Mouse (Mus musculus) CH12.LX (cell line): ENCODE measurements around the gene Ell2. TPM values are rescaled to one million over a fixed set of nuclear protein-coding genes. Genes with fewer than 3 reads are reported as not detected.
"Not testable (repeated sequence)": the region's sequence is repeated elsewhere in the genome, so short reads cannot be mapped to it uniquely, and the experiment has no call there.

ENCODE experiments used
- DNase-seq: peaks from one replicate; pipeline ENCODE4 v3.0.0-alpha.2; 2013; ENCODE audit errors: extremely low read depth
- H3K27ac ChIP-seq: 2 replicates; pipeline ENCODE4 v1.5.1; 2012; ENCODE audit warnings: low read depth, mild to moderate bottlenecking, control low read depth, moderate library complexity; ENCODE audit not compliant: insufficient read depth
- H3K27me3 ChIP-seq: replicated peaks from 2 replicates; pipeline ENCODE3; 2012; ENCODE audit warnings: inconsistent platforms
- H3K36me3 ChIP-seq, 2 experiments: replicated peaks in 1 of 2; 2 replicates each; pipeline versions ENCODE3 to v1.6.1; 2012; ENCODE audit warnings: inconsistent platforms in 1 of 2, low read length in 1 of 2, mild to moderate bottlenecking in 1 of 2, mixed read lengths in 1 of 2, moderate library complexity in 1 of 2; ENCODE audit not compliant: control insufficient read depth in 1 of 2, insufficient read depth in 1 of 2
- H3K4me1 ChIP-seq, 2 experiments: 2 replicates each; pipeline ENCODE4 v1.6.1; 2012; ENCODE audit warnings: inconsistent platforms in 1 of 2, moderate library complexity in 1 of 2; ENCODE audit not compliant: insufficient read depth in 2 of 2, control insufficient read depth in 1 of 2
- H3K4me2 ChIP-seq: 2 replicates; pipeline ENCODE4 v1.6.1; 2012; ENCODE audit warnings: low read depth, mild to moderate bottlenecking, control low read depth; ENCODE audit not compliant: poor library complexity, insufficient read depth, severe bottlenecking
- H3K4me3 ChIP-seq, 3 experiments: fragments of 150-350 bp in 1 of 3; sonication (generic) in 1 of 3; replicated peaks in 1 of 3; 2 replicates each; pipeline versions ENCODE3 to v1.5.1; 2011 to 2012; ENCODE audit warnings: low read depth in 2 of 3, low read length in 2 of 3, mild to moderate bottlenecking in 2 of 3, moderate library complexity in 2 of 3, control low read depth in 1 of 3, improper control_type of control experiment in 1 of 3, inconsistent platforms in 1 of 3, mixed read lengths in 1 of 3; ENCODE audit not compliant: poor library complexity in 1 of 3
- H3K79me2 ChIP-seq: replicated peaks from 2 replicates; pipeline ENCODE4 v1.6.1; 2012; ENCODE audit warnings: mild to moderate bottlenecking, moderate library complexity; ENCODE audit not compliant: control insufficient read depth, poor library complexity, insufficient read depth, severe bottlenecking; ENCODE audit errors: extremely low read depth
- H3K9ac ChIP-seq: 2 replicates; pipeline ENCODE4 v1.6.1; 2012; ENCODE audit warnings: low read depth, mild to moderate bottlenecking, control low read depth, moderate library complexity; ENCODE audit not compliant: insufficient read depth
- H3K9me3 ChIP-seq: replicated peaks from 2 replicates; pipeline ENCODE3; 2012; ENCODE audit warnings: low read length, inconsistent platforms, mixed read lengths
- BHLHE40 ChIP-seq: IDR thresholded peaks from 2 replicates; pipeline ENCODE4 v1.6.1; 2011; ENCODE audit warnings: mild to moderate bottlenecking, low read depth, low read length, improper control_type of control experiment
- CHD1 ChIP-seq: IDR thresholded peaks from 2 replicates; pipeline ENCODE4 v1.6.1; 2012; ENCODE audit warnings: low read depth, low read length, improper control_type of control experiment, inconsistent platforms
- E2F4 ChIP-seq: IDR thresholded peaks from 2 replicates; pipeline ENCODE4 v1.6.1; 2011; ENCODE audit warnings: low read depth, low read length, improper control_type of control experiment; ENCODE audit not compliant: insufficient replicate concordance
- ELF1 ChIP-seq: IDR thresholded peaks from 2 replicates; pipeline ENCODE4 v1.6.1; 2014; ENCODE audit warnings: low read depth, mild to moderate bottlenecking, inconsistent platforms, low read length, improper control_type of control experiment
- ETS1 ChIP-seq: conservative IDR thresholded peaks from 2 replicates; pipeline ENCODE4 v1.6.1; 2012; ENCODE audit warnings: low read depth, mild to moderate bottlenecking, inconsistent platforms, low read length, improper control_type of control experiment, moderate library complexity
- GABPA ChIP-seq: IDR thresholded peaks from 2 replicates; pipeline ENCODE4 v1.6.1; 2012; ENCODE audit warnings: low read depth, low read length, improper control_type of control experiment, inconsistent platforms; ENCODE audit not compliant: insufficient replicate concordance
- HCFC1 ChIP-seq: IDR thresholded peaks from 2 replicates; pipeline ENCODE4 v1.6.1; 2012; ENCODE audit warnings: low read depth, mild to moderate bottlenecking, inconsistent platforms, low read length, improper control_type of control experiment
- IRF4 ChIP-seq: IDR thresholded peaks from 2 replicates; pipeline ENCODE4 v1.6.1; 2014; ENCODE audit warnings: low read depth, mild to moderate bottlenecking, inconsistent platforms, low read length, improper control_type of control experiment
- JUN ChIP-seq: IDR thresholded peaks from 2 replicates; pipeline ENCODE4 v1.6.1; 2011; ENCODE audit warnings: low read depth, mild to moderate bottlenecking, low read length, improper control_type of control experiment, moderate library complexity; ENCODE audit not compliant: insufficient read depth
- JUND ChIP-seq: conservative IDR thresholded peaks from 2 replicates; pipeline ENCODE4 v1.6.1; 2011; ENCODE audit warnings: low read depth, low read length, improper control_type of control experiment
- KAT2A ChIP-seq: IDR thresholded peaks from 2 replicates; pipeline ENCODE4 v1.6.1; 2012; ENCODE audit warnings: low read length, improper control_type of control experiment, inconsistent platforms; ENCODE audit not compliant: insufficient replicate concordance
- MAFK ChIP-seq: IDR thresholded peaks from 2 replicates; pipeline ENCODE4 v1.6.1; 2011; ENCODE audit warnings: low read length, improper control_type of control experiment; ENCODE audit not compliant: insufficient replicate concordance
- MAX ChIP-seq: IDR thresholded peaks from 2 replicates; pipeline ENCODE4 v1.6.1; 2011; ENCODE audit warnings: low read length, improper control_type of control experiment
- MAZ ChIP-seq: IDR thresholded peaks from 2 replicates; pipeline ENCODE4 v1.6.1; 2012; ENCODE audit warnings: low read depth, mild to moderate bottlenecking, inconsistent platforms, low read length, improper control_type of control experiment, moderate library complexity
- MEF2A ChIP-seq: IDR thresholded peaks from 2 replicates; pipeline ENCODE4 v1.6.1; 2014; ENCODE audit warnings: low read depth, mild to moderate bottlenecking, inconsistent platforms, low read length, improper control_type of control experiment, borderline replicate concordance
- MXI1 ChIP-seq: IDR thresholded peaks from 2 replicates; pipeline ENCODE4 v1.6.1; 2011; ENCODE audit warnings: mild to moderate bottlenecking, low read depth, low read length, improper control_type of control experiment
- MYC ChIP-seq: IDR thresholded peaks from 2 replicates; pipeline ENCODE4 v1.6.1; 2011; ENCODE audit warnings: low read depth, mild to moderate bottlenecking, improper control_type of control experiment, low read length
- NELFE ChIP-seq: IDR thresholded peaks from 2 replicates; pipeline ENCODE4 v1.6.1; 2011; ENCODE audit warnings: low read depth, low read length, improper control_type of control experiment
- NRF1 ChIP-seq: IDR thresholded peaks from 2 replicates; pipeline ENCODE4 v1.6.1; 2014; ENCODE audit warnings: low read depth, mild to moderate bottlenecking, inconsistent platforms, low read length, improper control_type of control experiment, moderate library complexity
- PAX5 ChIP-seq: IDR thresholded peaks from 2 replicates; pipeline ENCODE4 v1.6.1; 2012; ENCODE audit warnings: low read length, inconsistent platforms, mixed read lengths
- POLR2A ChIP-seq: IDR thresholded peaks from 2 replicates; pipeline ENCODE4 v1.6.1; 2011; ENCODE audit warnings: low read depth, mild to moderate bottlenecking, improper control_type of control experiment, low read length
- POLR2AphosphoS2 ChIP-seq: IDR thresholded peaks from 2 replicates; pipeline ENCODE4 v1.6.1; 2011; ENCODE audit warnings: low read depth, low read length, improper control_type of control experiment
- RAD21 ChIP-seq: IDR thresholded peaks from 2 replicates; pipeline ENCODE4 v1.6.1; 2011; ENCODE audit warnings: low read depth, mild to moderate bottlenecking, low read length, improper control_type of control experiment, moderate library complexity
- RCOR1 ChIP-seq: conservative IDR thresholded peaks from 2 replicates; pipeline ENCODE4 v1.6.1; 2012; ENCODE audit warnings: low read depth, mild to moderate bottlenecking, inconsistent platforms, low read length, improper control_type of control experiment
- SIN3A ChIP-seq: IDR thresholded peaks from 2 replicates; pipeline ENCODE4 v1.6.1; 2012; ENCODE audit warnings: low read length, improper control_type of control experiment, inconsistent platforms
- SMC3 ChIP-seq: IDR thresholded peaks from 2 replicates; pipeline ENCODE4 v1.6.1; 2011; ENCODE audit warnings: low read depth, low read length, improper control_type of control experiment
- TBP ChIP-seq: conservative IDR thresholded peaks from 2 replicates; pipeline ENCODE4 v1.6.1; 2011; ENCODE audit warnings: low read depth, low read length, improper control_type of control experiment
- TCF12 ChIP-seq: IDR thresholded peaks from 2 replicates; pipeline ENCODE4 v1.6.1; 2014; ENCODE audit warnings: low read depth, mild to moderate bottlenecking, inconsistent platforms, low read length, improper control_type of control experiment
- UBTF ChIP-seq: IDR thresholded peaks from 2 replicates; pipeline ENCODE4 v1.6.1; 2012; ENCODE audit warnings: low read depth, mild to moderate bottlenecking, inconsistent platforms, low read length, improper control_type of control experiment, moderate library complexity
- USF1 ChIP-seq: IDR thresholded peaks from 2 replicates; pipeline ENCODE4 v1.6.1; 2014; ENCODE audit warnings: low read depth, mild to moderate bottlenecking, inconsistent platforms, low read length, improper control_type of control experiment
- USF2 ChIP-seq: conservative IDR thresholded peaks from 2 replicates; pipeline ENCODE4 v1.6.1; 2011; ENCODE audit warnings: low read depth, low read length, improper control_type of control experiment
- ZC3H11A ChIP-seq: IDR thresholded peaks from 2 replicates; pipeline ENCODE4 v1.6.1; 2012; ENCODE audit warnings: low read depth, mild to moderate bottlenecking, inconsistent platforms, low read length, improper control_type of control experiment
- ZKSCAN1 ChIP-seq: IDR thresholded peaks from 2 replicates; pipeline ENCODE4 v1.6.1; 2012; ENCODE audit warnings: low read depth, inconsistent platforms, low read length, improper control_type of control experiment, borderline replicate concordance
- ZMIZ1 ChIP-seq: IDR thresholded peaks from 2 replicates; pipeline ENCODE4 v1.6.1; 2012; ENCODE audit warnings: low read depth, mild to moderate bottlenecking, inconsistent platforms, low read length, improper control_type of control experiment
- ZNF384 ChIP-seq: IDR thresholded peaks from 2 replicates; pipeline ENCODE4 v1.6.1; 2012; ENCODE audit warnings: low read depth, low read length, improper control_type of control experiment, inconsistent platforms
- dilution Hi-C: fragments of 300-500 bp; cut with MboI; formaldehyde crosslinking; loops from 2 replicates; pipeline ENCODE4 v1.14.3; 2020; ENCODE audit warnings: low sequenced_read_pairs; ENCODE audit not compliant: extremely low pct_unique_long_range_greater_than_20kb, extremely low pct_ligation_motif_present
- in situ Hi-C: fragments of 300-500 bp; cut with MboI; formaldehyde crosslinking; loops from 3 replicates; pipeline ENCODE4 v1.14.3; 2019; ENCODE audit warnings: low sequenced_read_pairs, low pct_ligation_motif_present, low pct_unique_long_range_greater_than_20kb, mixed read lengths
- polyA plus RNA-seq: library from polyadenylated mRNA; unstranded; fragments of >175 nt; gene quantifications from 2 replicates; pipeline ENCODE4 v1.2.1, GENCODE M21; 2012; ENCODE audit warnings: low read depth; ENCODE audit not compliant: insufficient read length
- total RNA-seq, 2 experiments: library from RNA; depleted of rRNA; stranded (reverse); fragments of 300-350 nt in 1 of 2; fragments of >200 nt in 1 of 2; gene quantifications; 2 replicates each; pipeline ENCODE4 v1.2.3; 2012 to 2014

Ell2 gene
- total and polyA plus RNA-seq, 3 experiments, result 44.4 to 123 (median 50.9) TPM

GRCm38 (mm10) chr13:75710152-75710551 lies 3.6 kb downstream of the Ell2 start:
- Histone ChIP-seq H3K27me3 (no peaks in the 10 kb centered on the region), H3K4me3 (peak overlapping the region; percentile 27 to 89 (median 83))

GRCm38 (mm10) chr13:75711517-75711916 lies 5.0 kb downstream of the Ell2 start:
- H3K27me3 ChIP-seq, H3K9me3 ChIP-seq, DNase-seq, dilution Hi-C loops, H3K4me3 ChIP-seq, H3K36me3 ChIP-seq: not testable (repeated sequence)
- Histone ChIP-seq H3K4me1 (peaks cover 6 to 41% of the 10 kb centered on the region in 2 experiments), H3K4me2 (peak overlapping the region; percentile 73), H3K79me2 (peaks cover 79% of the 10 kb centered on the region), H3K9ac (peak overlapping the region; percentile 47), H3K27ac (0 out of 2 replicates have a peak overlapping the region, but pooled peaks have one; percentile 3)
- TF ChIP-seq ZNF384, result peak; percentile 77
- TF ChIP-seq ELF1, result 0 out of 2 replicates have a peak, but pooled peaks have one; percentile 26
- in situ Hi-C loops, result loop anchor here (25.0 kb wide), 1 partner anchor 474 kb away; no protein-coding TSS in a partner anchor

More at GRCm38 (mm10) chr13:75710152-75710551, 3.6 kb downstream of the Ell2 start:
- Histone ChIP-seq H3K9me3 (no peaks in the 10 kb centered on the region), H3K36me3 (peaks cover 0 to 2% of the 10 kb centered on the region in 2 experiments), H3K27ac (no peak overlapping the region; the same call in 1 of the 2 replicates), H3K4me2 (peak overlapping the region; percentile 95), H3K4me1 (peaks cover 2 to 32% of the 10 kb centered on the region in 2 experiments), H3K9ac (peak overlapping the region; percentile 71), H3K79me2 (peaks cover 66% of the 10 kb centered on the region)
- TF ChIP-seq SIN3A (peak; percentile 43; the same call in 1 of the 2 replicates), TCF12 (0 out of 2 replicates have a peak, but pooled peaks have one; percentile 20), MAZ (no peak), ELF1 (no peak), POLR2AphosphoS2 (0 out of 2 replicates have a peak, but pooled peaks have one; percentile 64), CHD1 (no peak), RCOR1 (no peak), UBTF (no peak), MEF2A (no peak), KAT2A (no peak), USF1 (no peak), ETS1 (peak; percentile 32; the same call in 1 of the 2 replicates), USF2 (no peak), NELFE (no peak), RAD21 (no peak), MXI1 (peak; percentile 82), NRF1 (no peak), JUND (no peak), MAX (no peak), POLR2A (no peak), SMC3 (no peak), GABPA (no peak), TBP (no peak), PAX5 (no peak), MYC (no peak), JUN (no peak), MAFK (peak; percentile 100), ZNF384 (no peak), ZKSCAN1 (no peak), HCFC1 (peak; percentile 16; the same call in 1 of the 2 replicates), IRF4 (no peak), E2F4 (no peak), BHLHE40 (no peak), ZMIZ1 (no peak), ZC3H11A (no peak)
- peak; percentile 58 for DNase-seq
- in situ Hi-C loops, result loop anchor here (25.0 kb wide), 1 partner anchor 473 kb away; no protein-coding TSS in a partner anchor
- dilution Hi-C loops, result no loop called here
